Mouse (Mus musculus) olfactory bulb, adult 2 months (tissue): ENCODE measurements around the gene Mark4.

Experiments used
- CTCF ChIP-seq: fragments of 200-500 bp; IDR thresholded peaks from 2 replicates; pipeline ENCODE4 v1.5.1; 2012; ENCODE audit warnings: low read depth, mild to moderate bottlenecking, low read length, moderate library complexity; ENCODE audit not compliant: insufficient read depth
- POLR2A ChIP-seq: fragments of 200-500 bp; IDR thresholded peaks from 2 replicates; pipeline ENCODE4 v1.6.1; 2012; ENCODE audit warnings: mild to moderate bottlenecking, low read depth, low read length, moderate library complexity; ENCODE audit not compliant: insufficient read depth

- no peak for TF ChIP-seq CTCF
- TF ChIP-seq POLR2A, result no peak
Observed at GRCm38 (mm10) chr7:19470308-19470707, 11.7 kb upstream of the Mark4 start.
